Mouse (Mus musculus) kidney, adult 2 months (tissue): Measurements from ENCODE around the gene Cntf. TPM values are rescaled to one million over a fixed set of nuclear protein-coding genes. Genes with fewer than 3 reads are reported as not detected.

Experiments
- DNase-seq: peaks from one replicate; pipeline ENCODE4 v3.0.0; 2021
- H3K27ac ChIP-seq: fragments of 200-500 bp; 2 replicates; pipeline ENCODE4 v1.5.1; 2012; ENCODE audit warnings: low read depth, low read length, control low read depth, inconsistent platforms; ENCODE audit not compliant: insufficient read depth
- H3K27me3 ChIP-seq: fragments of 200-500 bp; replicated peaks from 2 replicates; pipeline ENCODE4 v1.6.1; 2012; ENCODE audit warnings: mild to moderate bottlenecking, moderate library complexity, low read length, inconsistent platforms; ENCODE audit not compliant: control insufficient read depth, insufficient read depth
- H3K36me3 ChIP-seq: fragments of 200-500 bp; 2 replicates; pipeline ENCODE4 v1.6.1; 2012; ENCODE audit warnings: mild to moderate bottlenecking, moderate library complexity, low read length, inconsistent platforms; ENCODE audit not compliant: control insufficient read depth, insufficient read depth
- H3K4me1 ChIP-seq: fragments of 200-500 bp; 2 replicates; pipeline ENCODE4 v1.6.1; 2011; ENCODE audit warnings: low read length; ENCODE audit not compliant: control insufficient read depth, insufficient read depth
- H3K4me3 ChIP-seq: fragments of 200-500 bp; 2 replicates; pipeline ENCODE4 v1.5.1; 2011; ENCODE audit warnings: mild to moderate bottlenecking, low read depth, low read length, control low read depth; ENCODE audit not compliant: insufficient read depth
- CTCF ChIP-seq: fragments of 200-500 bp; conservative IDR thresholded peaks from 2 replicates; pipeline ENCODE4 v1.5.1; 2011; ENCODE audit warnings: low read depth, mild to moderate bottlenecking, control low read depth, low read length, moderate library complexity, mixed read lengths; ENCODE audit not compliant: insufficient read depth, insufficient read length
- POLR2A ChIP-seq: fragments of 200-500 bp; IDR thresholded peaks from one replicate; pipeline ENCODE4 v1.6.1; 2011; ENCODE audit warnings: low read depth, low read length, control low read depth
- WGBS: fragments of 180-500 bp; shearing (Covaris S2); methylation state at CpG from one replicate; pipeline ENCODE4 v1.1.7; 2018; 5-methylcytosine and 5-hydroxymethylcytosine counted together
- polyA plus RNA-seq: library from polyadenylated mRNA; depleted of rRNA; stranded (reverse); fragments of >200 nt; gene quantifications from 2 replicates; pipeline ENCODE4 v1.2.3, GENCODE M21; 2012

The Cntf gene
- polyA plus RNA-seq, 1 experiment, result 3.6 TPM

GRCm38 (mm10) chr19:12794056-12795044, 28.9 kb upstream of the Cntf start:
- H3K36me3 ChIP-seq, result no peaks in the 10 kb centered on the region
- no peaks in the 10 kb centered on the region for H3K4me1 ChIP-seq
- no peaks in the 10 kb centered on the region for H3K27me3 ChIP-seq
- TF ChIP-seq CTCF, result peak; percentile 63
- TF ChIP-seq POLR2A, result no peak
- WGBS, result under 1% methylated on average over 39 of the region's 39 CpGs
- peak overlapping the region; percentile 93 for H3K27ac ChIP-seq
- peak overlapping the region; percentile 95 for H3K4me3 ChIP-seq
- peak; percentile 96 for DNase-seq

DNA sequence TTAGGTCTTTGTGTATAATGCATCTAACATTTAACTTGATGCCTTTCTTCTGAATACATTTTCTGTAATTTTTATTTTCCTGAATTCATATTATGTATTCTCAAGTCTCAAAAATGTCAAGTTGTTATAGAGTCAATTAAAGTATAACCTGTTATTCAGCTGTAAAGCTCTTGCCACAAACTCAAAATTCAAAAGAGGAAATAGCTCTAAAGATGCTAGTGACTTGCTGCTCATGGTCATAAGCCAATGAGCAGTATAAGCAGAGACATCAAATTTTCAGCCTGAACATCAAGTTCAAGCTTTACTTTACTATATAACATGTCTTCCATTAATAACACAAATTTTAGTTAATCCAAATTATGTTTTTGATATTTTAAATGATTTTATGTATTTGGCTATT, 26.9 kb upstream of the Cntf start:
- Histone ChIP-seq H3K27ac (no peak overlapping the region), H3K36me3 (no peaks in the 10 kb centered on the region), H3K27me3 (no peaks in the 10 kb centered on the region), H3K4me1 (no peaks in the 10 kb centered on the region; the same call in 1 of the 2 replicates), H3K4me3 (no peak overlapping the region)
- DNase-seq, result no peak
- TF ChIP-seq POLR2A, result no peak
- TF ChIP-seq CTCF, result no peak

GRCm38 (mm10) chr19:12787721-12788120, 22.3 kb upstream of the Cntf start:
- H3K36me3 ChIP-seq, result no peaks in the 10 kb centered on the region
- 50% methylated on average over 4 of the region's 4 CpGs for WGBS
- H3K27me3 ChIP-seq, result no peaks in the 10 kb centered on the region
- no peaks in the 10 kb centered on the region; the same call in 1 of the 2 replicates for H3K4me1 ChIP-seq
- TF ChIP-seq CTCF (no peak), POLR2A (no peak)
- peak; percentile 27 for DNase-seq
- H3K27ac ChIP-seq, result no peak overlapping the region
- no peak overlapping the region for H3K4me3 ChIP-seq

- Histone ChIP-seq H3K27me3 (no peaks in the 10 kb centered on the region), H3K27ac (no peak overlapping the region)
- WGBS, result 84% methylated on average over 2 of the region's 2 CpGs
These were observed 21.5 kb upstream of the Cntf start for GRCm38 (mm10) chr19:12786803-12787395.

GRCm38 (mm10) chr19:12780437-12780836, 15.0 kb upstream of the Cntf start:
- Histone ChIP-seq H3K27me3 (no peaks in the 10 kb centered on the region), H3K4me1 (no peaks in the 10 kb centered on the region; the same call in 1 of the 2 replicates), H3K4me3 (no peak overlapping the region), H3K27ac (no peak overlapping the region; the same call in 1 of the 2 replicates), H3K36me3 (peaks cover 8% of the 10 kb centered on the region; the same call in 1 of the 2 replicates)
- DNase-seq, result no peak
- TF ChIP-seq POLR2A, result no peak
- no peak for TF ChIP-seq CTCF

More at GRCm38 (mm10) chr19:12786803-12787395, 21.5 kb upstream of the Cntf start:
- H3K4me1 ChIP-seq, result no peaks in the 10 kb centered on the region; the same call in 1 of the 2 replicates
- TF ChIP-seq POLR2A (no peak), CTCF (no peak)
- no peak for DNase-seq
- no peaks in the 10 kb centered on the region for H3K36me3 ChIP-seq
- H3K4me3 ChIP-seq, result no peak overlapping the region

DNA sequence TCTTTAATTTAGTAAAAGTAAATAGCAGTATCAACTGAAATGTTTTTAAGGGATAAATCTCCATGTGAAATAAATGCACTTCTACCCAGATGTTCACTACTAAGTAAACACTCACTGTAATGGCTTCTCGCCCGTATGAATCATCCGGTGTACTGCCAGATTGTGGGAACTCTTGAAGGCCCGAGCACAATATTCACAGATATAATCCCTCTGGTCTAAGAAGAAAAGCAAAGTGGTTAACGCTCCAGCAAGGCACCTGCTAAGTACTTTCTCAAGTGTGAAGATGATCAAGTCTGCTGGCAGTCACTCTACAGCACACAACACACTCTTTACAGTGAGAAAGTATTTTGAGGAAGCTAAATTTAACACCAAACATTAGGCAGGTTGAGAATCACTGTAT, 5.5 kb upstream of the Cntf start:
- Histone ChIP-seq H3K27ac (no peak overlapping the region), H3K27me3 (no peaks in the 10 kb centered on the region), H3K4me3 (no peak overlapping the region), H3K4me1 (no peaks in the 10 kb centered on the region), H3K36me3 (peaks cover 11% of the 10 kb centered on the region)
- 78% methylated on average over 5 of the region's 5 CpGs for WGBS
- TF ChIP-seq CTCF (no peak), POLR2A (no peak)
- no peak for DNase-seq
